Mouse (Mus musculus) myocyte (in vitro differentiated cells): Measurements from ENCODE around the gene Ryr1. TPM values are rescaled to one million over a fixed set of nuclear protein-coding genes. Genes with fewer than 3 reads are reported as not detected.

Experiments
- H3K27me3 ChIP-seq: one replicate; pipeline ENCODE4 v1.6.1; 2011; ENCODE audit not compliant: control insufficient read depth, insufficient read depth, insufficient read length
- H3K36me3 ChIP-seq: one replicate; pipeline ENCODE4 v1.6.1; 2011; ENCODE audit not compliant: control insufficient read depth, insufficient read depth
- H3K4me2 ChIP-seq: one replicate; pipeline ENCODE4 v1.6.1; 2011; ENCODE audit warnings: low read depth, control low read depth
- H3K4me3 ChIP-seq: one replicate; pipeline ENCODE4 v1.5.1; 2011; ENCODE audit warnings: mild to moderate bottlenecking, control low read depth, moderate library complexity
- H3K79me2 ChIP-seq: one replicate; pipeline ENCODE4 v1.6.1; 2011; ENCODE audit not compliant: control insufficient read depth, insufficient read depth
- H3ac ChIP-seq: one replicate; pipeline ENCODE4 v1.6.1; 2011; ENCODE audit not compliant: control insufficient read depth, insufficient read length
- CEBPB ChIP-seq: IDR thresholded peaks from 2 replicates; pipeline ENCODE4 v1.6.1; 2011; ENCODE audit warnings: mild to moderate bottlenecking, moderate library complexity; ENCODE audit not compliant: poor library complexity, insufficient read depth, severe bottlenecking
- E2F4 ChIP-seq: IDR thresholded peaks from one replicate; pipeline ENCODE4 v1.6.1; 2011; ENCODE audit warnings: mild to moderate bottlenecking, control low read depth, moderate library complexity; ENCODE audit not compliant: insufficient read depth
- MAX ChIP-seq: IDR thresholded peaks from one replicate; pipeline ENCODE4 v1.6.1; 2011; ENCODE audit warnings: low read depth, mild to moderate bottlenecking, control low read depth
- MYOD1 ChIP-seq, 3 experiments: IDR thresholded peaks; one replicate each; pipeline ENCODE4 v1.6.1; 2011; ENCODE audit warnings: control low read depth in 2 of 3, low read depth in 2 of 3, mild to moderate bottlenecking in 2 of 3, moderate library complexity in 1 of 3; ENCODE audit not compliant: insufficient read length in 2 of 3, control insufficient read depth in 1 of 3
- MYOG ChIP-seq, 3 experiments: IDR thresholded peaks; one replicate each; pipeline ENCODE4 v1.6.1; 2011; ENCODE audit warnings: control low read depth in 2 of 3, low read depth in 2 of 3, mild to moderate bottlenecking in 2 of 3; ENCODE audit not compliant: insufficient read length in 2 of 3, control insufficient read depth in 1 of 3, insufficient read depth in 1 of 3
- POLR2A ChIP-seq: IDR thresholded peaks from one replicate; pipeline ENCODE4 v1.6.1; 2011; ENCODE audit warnings: low read depth, mild to moderate bottlenecking, control low read depth, moderate library complexity; ENCODE audit not compliant: insufficient read length
- POLR2AphosphoS2 ChIP-seq: IDR thresholded peaks from one replicate; pipeline ENCODE4 v1.6.1; 2011; ENCODE audit warnings: low read depth, control low read depth; ENCODE audit not compliant: insufficient read length
- REST ChIP-seq: IDR thresholded peaks from one replicate; pipeline ENCODE4 v1.6.1; 2011; ENCODE audit warnings: mild to moderate bottlenecking, control low read depth, moderate library complexity; ENCODE audit not compliant: insufficient read depth, insufficient read length
- SRF ChIP-seq: IDR thresholded peaks from one replicate; pipeline ENCODE4 v1.6.1; 2011; ENCODE audit warnings: low read depth; ENCODE audit not compliant: control insufficient read depth, insufficient read length
- TCF12 ChIP-seq: IDR thresholded peaks from one replicate; pipeline ENCODE4 v1.6.1; 2011; ENCODE audit warnings: mild to moderate bottlenecking, control low read depth; ENCODE audit not compliant: poor library complexity, insufficient read depth, severe bottlenecking
- TCF3 ChIP-seq: IDR thresholded peaks from one replicate; pipeline ENCODE4 v1.6.1; 2011; ENCODE audit warnings: low read depth, control low read depth; ENCODE audit not compliant: insufficient read length
- USF1 ChIP-seq: IDR thresholded peaks from one replicate; pipeline ENCODE4 v1.6.1; 2011; ENCODE audit warnings: low read depth, mild to moderate bottlenecking, control low read depth, moderate library complexity
- polyA plus RNA-seq: library from polyadenylated mRNA; unstranded; fragments of >200 nt; fragmentation: generic; extraction: Trizol; gene quantifications from one replicate; pipeline ENCODE4 v1.2.1, GENCODE M21; 2012; ENCODE audit warnings: missing spikeins

The Ryr1 gene
- polyA plus RNA-seq, 1 experiment = 73.1 TPM

DNA sequence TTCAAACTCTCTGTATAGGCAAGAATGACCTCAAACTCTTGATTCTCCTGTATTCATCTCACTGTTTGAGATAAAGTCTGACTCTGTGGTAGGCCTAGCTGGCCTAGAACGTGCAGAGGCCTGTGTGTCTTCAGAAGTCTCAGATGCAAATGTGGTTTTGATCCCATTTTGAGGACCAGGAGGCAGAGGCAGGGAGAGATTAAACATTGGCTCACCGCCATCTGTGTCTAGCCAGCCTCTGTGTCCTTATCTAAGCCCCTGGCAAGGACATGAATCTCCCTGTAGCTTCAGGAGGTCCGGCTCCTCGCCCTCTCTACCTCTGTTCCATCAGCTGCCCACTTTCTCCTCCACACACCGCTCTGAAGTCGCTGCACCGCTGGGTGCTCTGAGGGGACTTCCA, 108.5 kb downstream of the Ryr1 start:
- Histone ChIP-seq H3K4me2 (no peak overlapping the region), H3K4me3 (no peak overlapping the region), H3ac (no peak overlapping the region), H3K79me2 (no peaks in the 10 kb centered on the region), H3K27me3 (no peaks in the 10 kb centered on the region), H3K36me3 (peaks cover 6% of the 10 kb centered on the region)
- no peak for TF ChIP-seq TCF3
- no peak for TF ChIP-seq MAX
- TF ChIP-seq MYOD1 (IDR thresholded peaks at IDR 0.05; ENCODE audit: control insufficient read depth in 1 of 3, insufficient read length in 2 of 3, low read depth in 2 of 3) = no peak
- no peak for TF ChIP-seq MYOG (IDR thresholded peaks at IDR 0.05; ENCODE audit: control insufficient read depth in 1 of 3, insufficient read depth in 1 of 3, insufficient read length in 2 of 3, low read depth in 2 of 3)
- TF ChIP-seq POLR2AphosphoS2 = no peak
- no peak for TF ChIP-seq TCF12
- no peak for TF ChIP-seq CEBPB
- no peak for TF ChIP-seq E2F4
- no peak for TF ChIP-seq POLR2A
- TF ChIP-seq USF1 = no peak
- no peak for TF ChIP-seq REST
- no peak for TF ChIP-seq SRF

DNA sequence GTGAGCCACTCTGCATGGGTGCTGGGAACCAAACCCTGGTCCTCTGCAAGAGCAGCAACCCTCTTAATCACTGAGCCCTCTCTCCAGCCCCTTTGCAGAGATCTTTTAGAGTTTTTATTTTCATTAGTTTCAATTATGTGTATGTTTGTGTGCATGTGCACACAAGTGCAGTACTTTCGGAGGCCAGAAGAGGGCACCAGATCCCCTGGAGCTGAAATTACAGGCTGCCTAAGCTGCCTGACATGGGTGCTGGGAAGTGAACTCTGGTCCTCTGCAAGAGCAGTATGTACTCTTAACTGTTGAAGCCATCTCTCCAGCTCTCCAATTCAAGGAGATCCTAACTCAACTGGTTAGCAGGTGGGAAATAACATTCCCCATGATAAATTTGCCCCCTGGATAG, 110.0 kb downstream of the Ryr1 start:
- no peak overlapping the region for H3ac ChIP-seq
- H3K27me3 ChIP-seq = no peaks in the 10 kb centered on the region
- no peak overlapping the region for H3K4me3 ChIP-seq
- H3K4me2 ChIP-seq = no peak overlapping the region
- TF ChIP-seq SRF = no peak
- TF ChIP-seq MYOG (IDR thresholded peaks at IDR 0.05; ENCODE audit: control insufficient read depth in 1 of 3, insufficient read depth in 1 of 3, insufficient read length in 2 of 3, low read depth in 2 of 3) = no peak
- TF ChIP-seq TCF3 = no peak
- no peak for TF ChIP-seq CEBPB
- TF ChIP-seq TCF12 = no peak
- TF ChIP-seq MYOD1 (IDR thresholded peaks at IDR 0.05; ENCODE audit: control insufficient read depth in 1 of 3, insufficient read length in 2 of 3, low read depth in 2 of 3) = no peak
- no peak for TF ChIP-seq REST
- no peak for TF ChIP-seq MAX
- TF ChIP-seq POLR2A = no peak
- TF ChIP-seq POLR2AphosphoS2 = no peak
- TF ChIP-seq USF1 = no peak
- no peak for TF ChIP-seq E2F4
- H3K36me3 ChIP-seq = peaks cover 3% of the 10 kb centered on the region
- H3K79me2 ChIP-seq = no peaks in the 10 kb centered on the region

DNA sequence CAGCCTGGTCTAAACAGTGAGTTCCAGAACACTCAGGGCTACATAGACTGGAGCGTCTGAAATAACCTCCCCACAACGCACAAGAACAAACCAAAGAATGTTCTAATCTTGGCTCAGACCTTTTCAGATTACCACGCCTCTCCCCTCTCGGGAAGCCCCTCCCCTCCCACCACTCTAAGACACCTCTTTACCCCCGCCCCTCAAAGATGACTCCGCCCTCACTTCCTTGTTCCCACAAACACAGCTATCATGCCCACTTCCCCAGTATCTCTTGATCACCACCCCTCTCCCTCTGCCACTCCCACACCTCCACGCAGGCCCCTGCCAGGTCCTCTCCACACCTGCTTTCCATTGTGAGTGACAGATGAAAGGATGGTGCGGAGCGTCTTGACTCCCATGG, 116.3 kb downstream of the Ryr1 start:
- no peak overlapping the region for H3ac ChIP-seq
- no peak for TF ChIP-seq MYOG (IDR thresholded peaks at IDR 0.05; ENCODE audit: control insufficient read depth in 1 of 3, insufficient read depth in 1 of 3, insufficient read length in 2 of 3, low read depth in 2 of 3)
- TF ChIP-seq CEBPB = no peak
- no peak for TF ChIP-seq MAX
- TF ChIP-seq TCF12 = no peak
- TF ChIP-seq POLR2AphosphoS2 = no peak
- no peak for TF ChIP-seq SRF
- TF ChIP-seq E2F4 = no peak
- no peak for TF ChIP-seq USF1
- TF ChIP-seq POLR2A = no peak
- H3K4me3 ChIP-seq = no peak overlapping the region
- H3K27me3 ChIP-seq = no peaks in the 10 kb centered on the region
- no peaks in the 10 kb centered on the region for H3K79me2 ChIP-seq
- peaks cover 5% of the 10 kb centered on the region for H3K36me3 ChIP-seq
- no peak overlapping the region for H3K4me2 ChIP-seq

DNA sequence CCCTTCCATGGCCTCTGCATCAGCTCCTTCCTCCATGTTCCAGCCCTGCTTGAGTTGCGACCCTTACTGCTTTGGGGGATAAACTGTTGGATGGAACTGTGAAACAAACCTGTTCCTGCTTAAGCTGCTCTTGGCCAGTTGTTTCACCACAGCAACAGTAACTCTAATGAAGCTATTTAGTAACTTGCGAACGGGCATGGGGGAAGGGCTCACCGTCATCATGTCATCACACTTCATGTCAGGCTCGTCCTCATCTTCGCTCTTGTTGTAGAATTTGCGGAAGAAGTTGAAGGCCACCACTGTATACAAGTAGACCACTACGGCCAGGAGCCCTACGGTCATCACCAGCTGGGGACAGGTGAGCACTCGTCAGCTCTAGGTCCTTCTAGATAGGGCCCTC, 116.8 kb downstream of the Ryr1 start:
- no peak for TF ChIP-seq USF1
- TF ChIP-seq MAX = no peak
- no peak for TF ChIP-seq POLR2AphosphoS2
- no peak for TF ChIP-seq TCF12
- no peak for TF ChIP-seq POLR2A
- TF ChIP-seq SRF = no peak
- no peak for TF ChIP-seq TCF3
- TF ChIP-seq CEBPB = no peak
- TF ChIP-seq MYOD1 (IDR thresholded peaks at IDR 0.05; ENCODE audit: control insufficient read depth in 1 of 3, insufficient read length in 2 of 3, low read depth in 2 of 3) = no peak
- TF ChIP-seq MYOG (IDR thresholded peaks at IDR 0.05; ENCODE audit: control insufficient read depth in 1 of 3, insufficient read depth in 1 of 3, insufficient read length in 2 of 3, low read depth in 2 of 3) = no peak
- TF ChIP-seq REST = no peak
- no peak for TF ChIP-seq E2F4
- Histone ChIP-seq H3K4me3 (no peak overlapping the region), H3K4me2 (no peak overlapping the region), H3K79me2 (no peaks in the 10 kb centered on the region), H3K36me3 (peaks cover 5% of the 10 kb centered on the region), H3ac (no peak overlapping the region), H3K27me3 (no peaks in the 10 kb centered on the region)
